Mouse (Mus musculus): Measurements from ENCODE around the gene Lif.

The Lif gene

GRCm38 (mm10) chr11:4231435-4231834 is 25.9 kb upstream of the Lif start:
- no peak for DNase-seq (ENCODE audit: low spot score)

- DNase-seq (ENCODE audit: low spot score) = no peak
Measured at GRCm38 (mm10) chr11:4232644-4233043, 24.7 kb upstream of the Lif start.

DNA sequence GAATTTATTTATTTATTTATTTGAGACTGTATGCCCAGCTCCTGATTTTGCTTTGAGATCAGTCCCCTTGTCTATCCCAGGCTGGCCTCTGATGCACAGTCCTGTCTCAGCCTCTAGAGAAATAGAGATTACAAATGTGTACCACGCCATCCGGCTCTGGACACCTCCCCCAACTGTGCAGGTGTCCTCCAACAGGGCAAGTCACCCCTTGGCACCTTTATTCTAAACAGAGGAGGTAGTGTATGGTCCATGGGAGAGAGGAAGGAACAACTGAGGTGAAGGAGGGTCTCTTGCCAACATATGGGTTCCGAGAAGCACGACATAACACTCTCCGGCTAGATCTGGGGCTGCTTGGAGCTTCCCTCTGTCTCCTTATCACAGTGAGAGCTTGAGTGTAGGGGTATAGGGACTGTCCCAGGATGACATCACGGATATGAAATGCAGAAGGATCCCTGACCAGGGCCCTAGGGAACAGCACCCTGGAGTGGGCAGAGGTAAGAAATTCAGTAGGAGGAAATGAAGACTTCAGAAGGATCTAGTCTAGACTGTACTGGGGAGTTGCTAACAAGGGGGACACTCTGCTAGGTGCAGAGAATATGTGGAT is 22.2 kb upstream of the Lif start:
- no peak for DNase-seq (ENCODE audit: low spot score)

GRCm38 (mm10) chr11:4235665-4236545 is 21.5 kb upstream of the Lif start, which contains the start of gene Osm:
TSS of gene Osm (plus strand) at chr11:4236420.
- DNase-seq (ENCODE audit: low spot score) = no peak

DNA sequence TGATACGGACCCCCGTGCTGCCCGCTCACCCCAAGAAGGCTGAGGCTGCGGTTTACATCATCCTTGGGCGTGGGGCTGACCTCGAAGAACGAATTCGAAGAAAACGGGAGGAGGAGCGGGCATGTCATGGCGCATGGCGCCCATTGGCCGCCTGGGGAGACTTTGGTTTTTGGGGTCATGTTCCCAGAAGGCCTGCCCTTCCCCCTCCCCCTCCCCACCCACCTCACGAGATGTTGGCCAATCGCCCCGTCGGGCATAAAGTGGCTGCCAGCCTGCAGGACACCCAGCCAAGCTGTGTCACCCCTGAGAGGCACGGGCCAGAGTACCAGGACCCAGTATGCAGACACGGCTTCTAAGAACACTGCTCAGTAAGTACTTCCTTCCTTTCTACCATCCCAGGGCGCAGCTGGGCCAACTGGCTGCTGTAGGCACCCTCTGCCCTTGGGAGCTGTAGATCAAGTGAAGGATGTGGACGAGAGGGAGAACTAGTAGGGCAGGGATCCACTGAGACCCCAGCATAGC is 20.8 kb upstream of the Lif start:
- no peak for DNase-seq (ENCODE audit: low spot score)

GRCm38 (mm10) chr11:4237389-4237912 is 19.9 kb upstream of the Lif start:
- no peak for DNase-seq (ENCODE audit: low spot score)

GRCm38 (mm10) chr11:4238167-4238566 is 19.2 kb upstream of the Lif start:
- DNase-seq (ENCODE audit: low spot score) = no peak

GRCm38 (mm10) chr11:4239691-4240090 is 17.7 kb upstream of the Lif start:
- no peak for DNase-seq (ENCODE audit: low spot score)

DNA sequence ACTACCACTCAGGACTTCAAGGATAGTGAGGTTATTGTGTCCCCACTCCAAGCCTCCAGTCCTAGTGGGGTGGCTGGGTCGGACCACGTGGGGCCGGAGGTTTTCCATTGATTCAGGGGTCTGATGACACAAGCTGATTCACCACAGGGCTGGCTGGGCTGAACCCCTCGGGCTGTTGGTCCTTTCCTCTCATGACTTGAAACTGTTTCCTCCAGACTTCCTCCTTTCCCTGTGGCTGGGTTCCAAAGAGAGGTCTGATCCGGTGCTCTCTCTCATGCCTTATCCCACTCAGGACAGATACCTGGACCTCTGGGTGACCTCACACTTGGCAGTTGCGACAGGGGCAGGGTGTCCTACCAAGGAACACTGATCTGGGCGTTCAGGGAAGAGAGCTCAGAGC is 17.2 kb upstream of the Lif start:
- DNase-seq (ENCODE audit: low spot score) = no peak

DNA sequence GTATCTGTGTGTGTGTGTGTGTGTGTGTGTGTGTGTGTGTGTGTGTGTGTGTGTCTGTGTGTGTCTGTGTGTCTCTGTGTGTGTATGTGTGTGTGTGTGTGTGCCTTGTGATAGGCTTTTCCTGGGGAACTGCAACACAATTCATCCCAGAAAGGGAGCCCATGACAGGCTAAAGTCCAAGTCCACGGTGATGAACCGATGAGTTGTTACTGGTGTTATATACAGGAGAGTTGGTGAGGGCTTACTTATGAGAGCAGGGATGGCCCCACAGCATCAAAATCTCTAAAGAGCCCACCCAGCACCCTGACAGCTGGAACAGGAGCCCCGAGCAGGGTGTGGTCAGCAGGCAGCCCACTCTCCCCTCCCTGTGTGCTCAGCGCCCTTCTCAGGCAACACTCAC is 16.2 kb upstream of the Lif start:
- DNase-seq (ENCODE audit: low spot score) = no peak

DNA sequence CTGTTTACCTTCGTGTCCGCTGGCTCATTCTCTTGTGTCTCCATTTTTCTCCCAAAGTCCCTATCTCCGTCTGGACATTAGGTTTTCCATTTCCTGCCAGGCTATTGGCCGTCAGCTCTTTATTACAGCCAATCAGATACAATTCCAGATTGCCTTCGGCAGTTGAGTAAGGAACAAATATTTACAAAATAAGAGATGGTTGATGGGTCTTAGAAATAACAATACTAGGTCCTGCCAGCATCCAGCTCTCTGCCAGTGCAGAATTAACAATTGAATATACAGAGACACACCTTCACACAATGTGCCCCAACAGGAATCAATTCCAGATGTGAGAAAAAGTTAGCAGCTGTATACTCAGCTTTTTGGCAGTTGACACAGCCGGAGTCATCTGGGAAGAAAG is 11.2 kb upstream of the Lif start:
- no peak for DNase-seq (ENCODE audit: low spot score)

- no peak for DNase-seq (ENCODE audit: low spot score)
Measured at GRCm38 (mm10) chr11:4246623-4247022, 10.7 kb upstream of the Lif start.

GRCm38 (mm10) chr11:4247201-4247959 is 10.0 kb upstream of the Lif start:
- DNase-seq (ENCODE audit: low spot score) = no peak

DNA sequence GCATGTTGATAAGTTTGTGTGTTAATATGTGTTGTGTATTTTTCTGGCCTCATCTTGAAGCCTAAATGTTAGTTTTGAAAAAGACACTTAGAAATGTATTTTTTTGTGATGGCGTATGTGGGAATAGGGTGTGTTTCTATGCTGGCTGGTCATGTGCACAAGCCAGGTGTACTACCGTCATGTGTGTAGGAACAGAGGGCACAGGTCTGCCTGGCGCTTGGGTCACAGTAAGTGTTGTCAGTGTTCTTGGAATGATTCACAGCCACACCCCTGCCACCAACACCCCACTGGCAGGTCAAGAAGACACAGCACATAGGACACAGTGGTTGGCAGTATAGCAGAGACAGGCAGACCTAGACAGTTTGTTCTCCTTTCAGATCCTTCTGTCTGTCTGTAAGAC is 8.2 kb upstream of the Lif start:
- DNase-seq (ENCODE audit: low spot score) = no peak

DNA sequence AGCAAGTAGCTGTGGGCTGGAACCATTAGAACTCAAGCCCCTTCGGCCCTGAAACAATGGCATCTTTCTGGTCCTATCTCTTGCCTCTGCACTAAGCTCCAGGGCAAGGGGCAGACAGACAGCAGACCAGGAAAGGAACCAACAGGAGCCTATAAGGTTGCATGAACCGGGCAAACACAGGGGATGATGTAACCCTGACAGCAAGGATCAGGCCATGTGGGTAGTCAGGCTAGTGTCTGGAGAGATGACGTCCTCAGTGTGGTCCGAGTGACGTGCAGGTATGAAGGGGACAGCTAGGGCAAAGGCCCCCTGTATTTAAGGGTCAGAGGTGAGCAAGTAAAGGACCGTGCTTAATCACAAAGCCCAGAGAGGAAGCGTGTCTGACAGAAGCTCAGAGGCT is 7.1 kb upstream of the Lif start:
- no peak for DNase-seq (ENCODE audit: low spot score)

DNA sequence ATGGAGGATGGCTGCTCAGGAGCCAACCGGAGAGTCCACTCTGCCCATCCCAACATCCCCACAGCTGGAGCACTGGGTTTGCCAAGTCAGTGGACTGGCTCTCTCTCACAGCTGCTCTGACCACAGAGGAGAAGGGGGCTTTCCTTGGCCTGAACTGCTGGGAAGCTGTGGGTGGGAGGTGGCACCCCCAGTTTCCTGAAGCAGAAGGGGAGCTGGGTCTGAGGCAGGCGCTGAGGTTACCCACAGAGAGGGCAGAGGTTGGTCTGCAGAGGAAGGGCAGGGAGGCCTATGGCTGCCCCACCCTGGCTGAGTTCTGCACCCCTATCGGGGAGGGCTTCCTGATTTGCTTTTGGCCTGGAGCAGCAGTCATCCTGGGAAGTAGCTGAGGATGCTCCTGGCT is 6.0 kb upstream of the Lif start:
- no peak for DNase-seq (ENCODE audit: low spot score)

DNA sequence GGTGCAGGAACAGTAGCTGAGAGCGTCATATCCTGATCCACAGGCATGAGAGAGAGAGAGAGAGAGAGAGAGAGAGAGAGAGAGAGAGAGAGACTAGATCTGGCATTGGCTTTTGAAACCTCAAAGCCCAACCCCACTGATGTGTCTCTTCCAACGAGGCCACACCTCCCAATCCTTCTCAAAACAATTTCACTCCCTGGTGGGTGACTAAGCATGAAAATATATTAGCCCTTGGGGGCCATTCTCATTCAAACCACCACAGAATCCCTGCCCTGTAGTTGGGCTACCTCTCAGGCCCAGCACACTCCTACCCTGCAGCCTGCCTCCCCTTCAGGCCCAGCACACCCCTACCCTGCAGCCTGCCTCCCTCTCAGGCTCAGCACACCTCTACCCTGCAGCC is 4.5 kb upstream of the Lif start:
- no peak for DNase-seq (ENCODE audit: low spot score)

DNA sequence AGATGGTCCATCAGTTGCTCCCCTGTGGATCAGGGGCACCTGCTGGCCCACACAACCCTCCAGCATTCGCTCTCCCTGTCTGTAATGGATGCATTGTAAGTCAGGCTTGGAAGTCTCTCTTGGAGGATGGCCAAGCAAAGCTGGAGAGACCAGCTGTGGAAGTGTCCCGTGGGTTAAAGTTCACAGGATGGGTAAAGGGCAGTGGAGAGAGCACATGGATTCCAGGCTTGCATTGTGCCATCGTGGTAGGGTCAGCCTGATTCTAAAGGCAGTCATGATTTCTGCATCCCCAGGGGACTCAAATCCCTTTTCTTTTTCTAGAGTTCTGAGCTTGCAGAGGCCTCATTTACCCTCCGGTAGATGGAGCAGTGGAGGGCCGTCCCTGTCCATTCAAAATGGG is 399 bp downstream of the Lif start:
- no peak for DNase-seq (ENCODE audit: low spot score)

DNA sequence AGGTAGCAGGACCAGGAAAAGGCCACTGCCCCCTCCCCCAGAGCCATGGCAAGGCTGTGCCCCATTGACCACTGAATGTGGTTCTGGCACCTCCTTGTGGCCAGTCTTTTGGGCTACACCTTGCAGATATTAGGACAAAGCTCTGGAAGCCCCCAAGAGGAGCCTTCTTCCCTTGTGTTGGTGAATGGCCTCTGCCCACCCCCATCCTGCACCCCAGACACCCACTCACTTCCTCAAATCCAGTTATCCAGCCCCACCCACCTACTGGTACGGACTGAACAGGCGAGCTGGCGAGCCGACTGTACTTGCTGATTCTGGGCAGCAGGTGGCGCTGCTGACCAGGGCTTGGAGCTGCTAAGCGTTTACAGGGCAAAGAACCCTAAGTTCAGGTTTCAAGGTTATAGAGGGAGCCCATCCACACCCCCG is 1.3 kb downstream of the Lif start:
- peak; percentile 82 for DNase-seq (ENCODE audit: low spot score)

DNA sequence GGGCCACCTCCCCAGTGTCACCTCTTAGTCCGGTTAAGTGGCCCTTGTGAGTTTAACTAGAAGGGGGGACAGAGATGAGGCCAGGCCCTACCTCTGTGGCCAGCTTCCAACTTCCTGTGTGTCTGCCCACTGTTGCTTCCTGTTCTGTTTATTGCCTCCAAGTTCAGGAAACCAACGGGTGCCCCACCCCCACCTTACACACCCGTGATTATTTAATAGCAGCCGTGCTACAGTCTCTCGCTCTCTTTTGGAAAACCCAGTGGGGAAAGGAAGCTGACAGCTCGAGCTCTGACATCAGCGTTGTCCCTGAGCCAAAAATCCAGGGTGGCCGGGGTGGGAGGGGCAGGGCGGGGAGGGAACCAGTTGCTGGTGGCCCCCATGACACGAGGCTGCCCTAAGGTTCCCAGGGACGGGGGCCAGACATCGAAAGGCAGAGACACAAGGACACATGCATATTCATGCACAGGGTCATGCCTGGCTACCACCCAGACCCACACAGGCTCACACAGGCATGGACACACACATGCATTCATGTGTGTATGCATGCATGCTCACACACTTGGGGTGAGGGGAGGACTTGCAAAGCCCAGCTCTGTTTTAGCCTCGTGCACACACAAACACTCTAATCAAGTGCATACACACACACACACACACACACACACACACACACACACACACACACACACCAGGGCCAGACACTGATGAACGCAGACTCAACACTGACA is 3.3 kb downstream of the Lif start:
- DNase-seq (ENCODE audit: low spot score) = no peak

DNA sequence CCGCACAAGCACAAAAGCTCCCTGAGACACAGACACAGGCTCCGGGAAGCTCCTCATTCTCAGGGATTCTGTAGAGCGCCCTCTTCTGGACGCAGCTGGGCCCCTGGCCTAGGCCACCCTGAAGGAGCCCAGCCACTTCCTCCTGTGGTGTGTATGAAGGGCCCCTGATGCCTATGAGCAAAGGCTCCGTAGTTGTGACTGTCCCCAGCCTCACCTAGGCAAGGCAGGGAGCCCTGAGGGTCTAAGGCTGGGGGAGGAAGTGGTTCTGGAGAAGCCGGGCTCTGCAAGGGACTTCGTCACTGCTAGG is 3.8 kb downstream of the Lif start:
- peak; percentile 45 for DNase-seq (ENCODE audit: low spot score)

GRCm38 (mm10) chr11:4261969-4262368 is 4.6 kb downstream of the Lif start:
- no peak for DNase-seq (ENCODE audit: low spot score)

Measured in urinary bladder, postnatal 25 days (tissue).